Mouse (Mus musculus) megakaryocyte, embryonic 14.5 days (primary cell): ENCODE results near the gene Madcam1. TPM values are rescaled to one million over a fixed set of nuclear protein-coding genes. Genes with fewer than 3 reads are reported as not detected.

Source experiments
- H3K27me3 ChIP-seq: replicated peaks from 2 replicates; pipeline ENCODE3; 2012; ENCODE audit warnings: inconsistent platforms
- H3K36me3 ChIP-seq: replicated peaks from 2 replicates; pipeline ENCODE3; 2012; ENCODE audit warnings: low read length, inconsistent platforms, mixed read lengths
- H3K4me1 ChIP-seq: 2 replicates; pipeline ENCODE4 v1.6.1; 2012; ENCODE audit warnings: inconsistent platforms
- H3K4me3 ChIP-seq: replicated peaks from 2 replicates; pipeline ENCODE3; 2012; ENCODE audit warnings: moderate library complexity, mild to moderate bottlenecking, inconsistent platforms
- H3K9me3 ChIP-seq: 2 replicates; pipeline ENCODE4 v1.6.1; 2012; ENCODE audit warnings: inconsistent platforms
- FLI1 ChIP-seq: IDR thresholded peaks from 2 replicates; pipeline ENCODE4 v1.6.1; 2012; ENCODE audit warnings: low read length, inconsistent platforms, mixed read lengths
- GATA1 ChIP-seq: IDR thresholded peaks from 3 replicates; pipeline ENCODE4 v1.6.1; 2012; ENCODE audit warnings: mixed read lengths, low read length, inconsistent platforms, borderline replicate concordance
- polyA plus RNA-seq: library from polyadenylated mRNA; stranded (reverse); fragments of >175 nt; gene quantifications from 2 replicates; pipeline ENCODE4 v1.2.3, GENCODE M21; 2012; ENCODE audit warnings: low replicate concordance; ENCODE audit not compliant: insufficient read depth

Madcam1 gene
- polyA plus RNA-seq, 1 experiment = 0.78 TPM

GRCm38 (mm10) chr10:79686691-79687090 lies 22.3 kb downstream of the Madcam1 start:
- Histone ChIP-seq H3K9me3 (no peaks in the 10 kb centered on the region), H3K36me3 (peaks cover 73% of the 10 kb centered on the region), H3K4me3 (no peak overlapping the region), H3K4me1 (peaks cover 65% of the 10 kb centered on the region), H3K27me3 (no peaks in the 10 kb centered on the region)
- TF ChIP-seq FLI1 (no peak), GATA1 (no peak)

GRCm38 (mm10) chr10:79687513-79687912 lies 23.2 kb downstream of the Madcam1 start:
- Histone ChIP-seq H3K27me3 (no peaks in the 10 kb centered on the region), H3K36me3 (peaks cover 77% of the 10 kb centered on the region), H3K4me3 (no peak overlapping the region), H3K4me1 (peaks cover 65% of the 10 kb centered on the region), H3K9me3 (peaks cover 7% of the 10 kb centered on the region)
- TF ChIP-seq GATA1 = no peak
- TF ChIP-seq FLI1 = no peak

GRCm38 (mm10) chr10:79688720-79689119 lies 24.4 kb downstream of the Madcam1 start, which contains the start of gene Gzmm:
Gzmm (plus strand) TSS chr10:79689020.
- no peaks in the 10 kb centered on the region for H3K27me3 ChIP-seq
- peaks cover 70% of the 10 kb centered on the region for H3K36me3 ChIP-seq
- peaks cover 10% of the 10 kb centered on the region for H3K9me3 ChIP-seq
- H3K4me3 ChIP-seq = peak within 1 kb of the TSS; percentile 0
- H3K4me1 ChIP-seq = peaks cover 57% of the 10 kb centered on the region
- TF ChIP-seq GATA1 = no peak
- no peak for TF ChIP-seq FLI1

GRCm38 (mm10) chr10:79689178-79689577 lies 24.8 kb downstream of the Madcam1 start:
- H3K9me3 ChIP-seq = peaks cover 10% of the 10 kb centered on the region
- H3K4me1 ChIP-seq = peaks cover 52% of the 10 kb centered on the region
- H3K36me3 ChIP-seq = peaks cover 66% of the 10 kb centered on the region
- H3K4me3 ChIP-seq = no peak overlapping the region
- TF ChIP-seq FLI1 = no peak
- no peak for TF ChIP-seq GATA1
- no peaks in the 10 kb centered on the region for H3K27me3 ChIP-seq

GRCm38 (mm10) chr10:79691986-79692548 lies 27.7 kb downstream of the Madcam1 start:
- Histone ChIP-seq H3K27me3 (peaks cover 6% of the 10 kb centered on the region), H3K4me3 (no peak overlapping the region), H3K4me1 (peaks cover 45% of the 10 kb centered on the region), H3K36me3 (peaks cover 37% of the 10 kb centered on the region), H3K9me3 (peaks cover 10% of the 10 kb centered on the region)
- TF ChIP-seq FLI1 (no peak), GATA1 (no peak)

- peaks cover 20% of the 10 kb centered on the region for H3K36me3 ChIP-seq
- H3K27me3 ChIP-seq = peaks cover 11% of the 10 kb centered on the region
- no peak overlapping the region for H3K4me3 ChIP-seq
- TF ChIP-seq FLI1 = no peak
- no peak for TF ChIP-seq GATA1
- peaks cover 36% of the 10 kb centered on the region for H3K4me1 ChIP-seq
- peaks cover 10% of the 10 kb centered on the region for H3K9me3 ChIP-seq
These were observed 29.4 kb downstream of the Madcam1 start for GRCm38 (mm10) chr10:79693580-79694378.

GRCm38 (mm10) chr10:79694379-79694655 lies 30.0 kb downstream of the Madcam1 start:
- Histone ChIP-seq H3K9me3 (peaks cover 10% of the 10 kb centered on the region), H3K4me3 (no peak overlapping the region), H3K36me3 (peaks cover 14% of the 10 kb centered on the region), H3K4me1 (peaks cover 30% of the 10 kb centered on the region), H3K27me3 (peaks cover 11% of the 10 kb centered on the region)
- no peak for TF ChIP-seq FLI1
- TF ChIP-seq GATA1 = no peak

GRCm38 (mm10) chr10:79695231-79696128 lies 31.1 kb downstream of the Madcam1 start:
- H3K4me3 ChIP-seq = peak overlapping the region; percentile 29
- peaks cover 26% of the 10 kb centered on the region for H3K4me1 ChIP-seq
- peaks cover 10% of the 10 kb centered on the region for H3K9me3 ChIP-seq
- H3K27me3 ChIP-seq = peaks cover 11% of the 10 kb centered on the region
- no peak for TF ChIP-seq GATA1
- TF ChIP-seq FLI1 = no peak
- peaks cover 7% of the 10 kb centered on the region for H3K36me3 ChIP-seq

GRCm38 (mm10) chr10:79696129-79696651 lies 31.8 kb downstream of the Madcam1 start:
- Histone ChIP-seq H3K4me1 (peaks cover 33% of the 10 kb centered on the region), H3K4me3 (no peak overlapping the region), H3K36me3 (peaks cover 5% of the 10 kb centered on the region), H3K27me3 (peaks cover 11% of the 10 kb centered on the region), H3K9me3 (peaks cover 10% of the 10 kb centered on the region)
- TF ChIP-seq FLI1 (no peak), GATA1 (no peak)

- Histone ChIP-seq H3K4me1 (peaks cover 34% of the 10 kb centered on the region), H3K9me3 (no peaks in the 10 kb centered on the region), H3K27me3 (peaks cover 11% of the 10 kb centered on the region), H3K36me3 (no peaks in the 10 kb centered on the region), H3K4me3 (no peak overlapping the region)
- TF ChIP-seq GATA1 (no peak), FLI1 (no peak)
These were observed 33.6 kb downstream of the Madcam1 start for GRCm38 (mm10) chr10:79697916-79698315.
